Mouse (Mus musculus): ENCODE measurements at regions not wholly inside any gene's neighbourhood (a gene's known extent, or its start where the extent isn't known, plus 50 kb on each side); places are given as distances from the start of the nearest gene placed in this dataset.

- intact Hi-C loops (cut with DNase I) = no loop called here
- no peak for DNase-seq (ENCODE audit: extremely low spot score in 1 of 2, low spot score in 2 of 2)
Measured at GRCm38 (mm10) chr6:147686927-147687326, 211.3 kb downstream of the Ccdc91 start.

- DNase-seq (ENCODE audit: extremely low spot score in 1 of 2, low spot score in 2 of 2) = no peak
- intact Hi-C loops (cut with DNase I) = no loop called here
Measured at GRCm38 (mm10) chr6:147698255-147698654, 222.6 kb downstream of the Ccdc91 start.

DNA sequence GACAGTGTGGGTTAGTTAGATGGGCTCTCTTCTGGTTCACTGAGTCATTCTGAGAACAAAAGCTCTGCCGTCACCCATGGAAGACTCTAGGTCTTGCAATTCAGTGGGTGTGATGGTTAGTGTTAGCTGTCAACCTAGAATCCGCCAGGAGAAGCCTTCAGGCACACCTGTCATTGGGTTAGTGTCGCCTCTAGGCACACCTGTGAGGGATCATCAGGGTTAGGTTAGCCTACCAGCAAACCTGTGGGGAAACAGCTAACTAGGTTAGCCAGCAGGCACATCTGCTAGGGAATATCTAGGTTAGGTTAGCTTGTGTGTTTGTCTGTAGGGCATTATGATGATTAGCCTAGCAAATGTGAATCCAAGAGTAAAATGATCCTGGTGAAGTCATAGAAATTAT is 223.8 kb downstream of the Ccdc91 start:
- intact Hi-C loops (cut with DNase I) = no loop called here
- DNase-seq (ENCODE audit: extremely low spot score in 1 of 2, low spot score in 2 of 2) = no peak

- intact Hi-C loops (cut with DNase I) = no loop called here
- DNase-seq (ENCODE audit: extremely low spot score in 1 of 2, low spot score in 2 of 2) = no peak
Measured at GRCm38 (mm10) chr6:147700629-147701028, 225.0 kb downstream of the Ccdc91 start.

- intact Hi-C loops (cut with DNase I) = no loop called here
- no peak for DNase-seq (ENCODE audit: extremely low spot score in 1 of 2, low spot score in 2 of 2)
Measured at GRCm38 (mm10) chr6:147701956-147702355, 226.3 kb downstream of the Ccdc91 start.

GRCm38 (mm10) chr6:147704297-147704696 is 228.7 kb downstream of the Ccdc91 start:
- intact Hi-C loops (cut with DNase I) = no loop called here
- no peak for DNase-seq (ENCODE audit: extremely low spot score in 1 of 2, low spot score in 2 of 2)

DNA sequence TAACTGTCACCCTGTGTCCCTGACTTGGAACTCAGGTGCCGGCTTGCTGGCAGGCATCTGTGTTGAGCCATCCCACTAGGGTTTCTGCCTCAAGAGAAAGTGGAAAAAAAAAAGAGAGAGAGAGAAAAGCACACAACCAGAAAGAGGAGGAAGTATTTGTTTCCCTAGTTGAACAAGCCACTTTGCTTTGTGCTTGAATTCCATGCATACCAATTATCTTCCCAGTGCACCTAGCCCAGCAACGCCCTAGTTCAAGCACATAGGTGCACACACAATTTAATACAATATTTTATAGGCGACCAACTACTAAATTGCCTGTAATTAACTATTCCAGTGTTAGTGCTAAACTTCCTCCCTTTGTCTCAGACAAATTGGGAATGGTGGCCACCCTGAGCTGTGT is 230.3 kb downstream of the Ccdc91 start:
- intact Hi-C loops (cut with DNase I) = no loop called here
- DNase-seq (ENCODE audit: extremely low spot score in 1 of 2, low spot score in 2 of 2) = no peak

DNA sequence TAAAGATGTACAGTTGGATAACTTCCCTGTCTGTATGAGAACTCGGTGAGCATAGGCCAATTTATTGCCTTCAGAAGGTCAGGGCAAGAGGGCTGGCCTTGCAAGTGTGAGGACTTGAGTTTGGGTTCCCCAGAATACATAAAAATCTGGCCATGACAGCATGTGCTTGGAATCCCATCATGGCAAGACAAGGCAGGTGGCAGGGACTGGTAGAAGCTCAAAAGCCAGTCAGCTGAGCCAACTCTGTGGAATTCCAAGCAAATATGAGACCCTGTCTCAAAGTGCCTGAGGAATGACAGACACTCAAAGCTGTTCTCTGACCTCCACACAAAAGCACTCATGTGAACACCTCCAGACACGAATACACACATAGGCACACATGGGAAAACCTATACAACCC is 231.1 kb downstream of the Ccdc91 start:
- DNase-seq (ENCODE audit: extremely low spot score in 1 of 2, low spot score in 2 of 2) = no peak
- intact Hi-C loops (cut with DNase I) = no loop called here

- intact Hi-C loops (cut with DNase I) = no loop called here
Measured at GRCm38 (mm10) chr6:147718052-147718712, 242.6 kb downstream of the Ccdc91 start.

DNA sequence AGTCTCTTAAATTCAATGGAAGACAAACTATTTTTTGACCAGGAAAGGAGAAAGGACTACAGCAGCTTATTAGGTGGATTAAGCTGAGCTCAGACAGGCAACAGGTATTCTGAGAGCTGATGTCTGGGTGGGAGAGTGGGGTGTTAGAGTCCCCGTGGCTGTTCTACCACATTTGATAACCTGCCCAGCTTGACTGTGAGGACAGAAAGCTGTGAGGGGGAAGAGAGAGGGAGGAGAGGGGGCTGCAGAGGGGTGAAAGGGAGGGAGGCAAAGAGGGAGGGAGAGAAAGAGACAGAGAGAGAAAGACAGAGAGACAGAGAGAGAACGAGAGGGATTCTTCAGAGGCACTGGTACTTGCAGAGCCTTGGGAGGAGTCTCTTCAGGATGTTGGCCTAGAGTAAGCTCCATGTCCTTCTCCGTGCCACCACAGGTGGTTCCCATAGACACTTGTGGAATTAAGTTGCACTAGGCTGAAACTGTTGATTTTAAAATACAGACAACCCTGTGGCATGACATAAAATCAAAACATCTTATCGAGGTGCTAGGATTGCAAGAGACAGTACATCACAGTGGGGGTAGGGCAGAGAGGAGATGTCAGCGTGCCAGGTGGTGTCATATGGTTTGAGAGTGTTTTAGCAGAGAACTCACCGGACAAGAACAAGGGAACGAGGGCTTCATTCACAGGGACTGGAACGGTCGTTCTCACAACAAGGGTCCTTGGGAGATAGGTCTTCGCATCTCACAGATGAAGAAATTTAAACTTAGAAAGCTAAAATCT is 243.3 kb downstream of the Ccdc91 start:
- no peak for DNase-seq (ENCODE audit: extremely low spot score in 1 of 2, low spot score in 2 of 2)
- intact Hi-C loops (cut with DNase I) = no loop called here

More at GRCm38 (mm10) chr6:147718052-147718712, 242.6 kb downstream of the Ccdc91 start:
- DNase-seq (ENCODE audit: extremely low spot score in 1 of 2, low spot score in 2 of 2) = peak; percentile 41 to 47

- DNase-seq (ENCODE audit: extremely low spot score in 1 of 2, low spot score in 2 of 2) = no peak
- intact Hi-C loops (cut with DNase I) = no loop called here
Measured at GRCm38 (mm10) chr6:147719539-147719938, 243.9 kb downstream of the Ccdc91 start.

- intact Hi-C loops (cut with DNase I) = no loop called here
- no peak for DNase-seq (ENCODE audit: extremely low spot score in 1 of 2, low spot score in 2 of 2)
Measured at GRCm38 (mm10) chr6:147723336-147723735, 247.7 kb downstream of the Ccdc91 start.

DNA sequence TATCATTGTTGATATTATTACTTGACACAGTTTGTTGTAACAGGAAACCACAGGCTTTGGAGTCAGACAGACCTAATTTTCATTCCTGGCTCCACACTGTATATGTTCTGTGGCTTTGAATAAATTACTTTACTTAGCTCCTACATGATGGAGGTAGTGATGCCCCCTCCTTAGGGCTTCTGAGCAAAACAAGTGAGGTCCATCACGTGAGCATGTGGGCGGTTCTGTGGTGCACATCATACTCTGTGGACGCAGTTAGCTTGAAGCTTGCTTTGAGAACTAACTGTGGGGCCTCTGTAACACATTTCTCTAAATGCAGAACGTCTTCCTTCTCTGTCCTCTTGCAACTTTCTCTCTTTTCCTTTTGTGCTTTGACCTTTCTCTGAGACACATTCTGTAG is 251.4 kb downstream of the Ccdc91 start:
- no peak for DNase-seq (ENCODE audit: extremely low spot score in 1 of 2, low spot score in 2 of 2)
- intact Hi-C loops (cut with DNase I) = no loop called here

DNA sequence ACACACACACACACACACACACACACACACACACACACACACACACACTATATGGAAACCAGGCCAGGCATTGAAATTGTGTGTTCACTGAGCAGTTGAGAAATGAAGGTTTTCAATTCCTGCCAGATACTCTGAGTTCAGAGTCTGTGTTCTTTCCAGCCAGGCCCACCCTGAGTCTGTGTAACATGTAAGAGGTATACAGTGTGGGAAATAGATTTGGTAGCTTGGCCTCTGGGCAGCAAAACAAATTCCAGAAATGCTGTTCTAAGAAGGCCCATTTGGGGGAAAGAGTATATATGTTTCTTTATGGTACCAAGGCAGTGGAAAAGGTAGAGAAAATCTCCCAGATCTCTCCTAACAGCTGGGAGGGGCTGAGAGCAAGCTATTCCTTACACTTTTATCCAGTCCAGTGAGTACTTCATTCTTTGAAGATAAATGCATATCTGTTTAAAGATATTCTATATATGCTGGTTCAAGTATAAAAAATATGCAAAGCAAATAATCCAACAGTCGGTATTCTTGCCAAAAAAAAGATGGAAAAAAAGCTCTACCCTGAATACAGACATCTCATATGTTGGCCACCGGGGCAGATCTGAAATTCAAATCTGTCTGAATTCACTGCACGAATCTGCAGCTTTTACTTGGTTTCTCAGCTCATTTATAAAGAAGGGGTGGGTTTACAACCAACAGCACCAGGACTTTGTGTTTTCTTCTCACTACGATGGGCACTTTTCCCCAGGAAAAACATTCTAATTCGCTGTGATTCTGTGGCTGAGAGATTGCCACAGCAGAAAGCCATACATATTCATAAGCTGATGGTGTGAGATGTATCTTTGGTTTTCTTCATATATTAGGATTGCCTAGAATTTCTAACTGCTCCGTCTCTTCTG is 252.3 kb downstream of the Ccdc91 start:
- DNase-seq (ENCODE audit: extremely low spot score in 1 of 2, low spot score in 2 of 2) = peak in 1 of 2 experiments; percentile 60
- intact Hi-C loops (cut with DNase I) = no loop called here

DNA sequence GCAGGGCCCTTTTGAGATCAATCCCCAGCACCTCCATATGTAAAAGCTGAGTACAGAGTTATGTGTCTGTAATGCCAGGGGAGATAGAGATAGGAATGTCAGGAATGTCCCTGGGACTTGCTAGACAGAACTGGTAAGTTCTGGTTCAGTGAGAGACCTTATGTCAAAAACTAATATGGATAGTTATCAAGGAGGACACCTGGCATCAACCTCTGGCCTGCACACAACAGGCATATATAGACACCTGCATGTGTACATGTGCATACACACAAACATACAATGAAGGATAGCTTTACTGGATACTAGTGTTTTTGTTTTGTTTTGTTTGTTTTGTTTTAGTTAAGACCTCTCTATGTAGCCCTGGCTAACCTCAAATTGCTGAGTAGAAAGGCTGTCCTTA is 254.1 kb downstream of the Ccdc91 start:
- intact Hi-C loops (cut with DNase I) = no loop called here
- DNase-seq (ENCODE audit: extremely low spot score in 1 of 2, low spot score in 2 of 2) = no peak

DNA sequence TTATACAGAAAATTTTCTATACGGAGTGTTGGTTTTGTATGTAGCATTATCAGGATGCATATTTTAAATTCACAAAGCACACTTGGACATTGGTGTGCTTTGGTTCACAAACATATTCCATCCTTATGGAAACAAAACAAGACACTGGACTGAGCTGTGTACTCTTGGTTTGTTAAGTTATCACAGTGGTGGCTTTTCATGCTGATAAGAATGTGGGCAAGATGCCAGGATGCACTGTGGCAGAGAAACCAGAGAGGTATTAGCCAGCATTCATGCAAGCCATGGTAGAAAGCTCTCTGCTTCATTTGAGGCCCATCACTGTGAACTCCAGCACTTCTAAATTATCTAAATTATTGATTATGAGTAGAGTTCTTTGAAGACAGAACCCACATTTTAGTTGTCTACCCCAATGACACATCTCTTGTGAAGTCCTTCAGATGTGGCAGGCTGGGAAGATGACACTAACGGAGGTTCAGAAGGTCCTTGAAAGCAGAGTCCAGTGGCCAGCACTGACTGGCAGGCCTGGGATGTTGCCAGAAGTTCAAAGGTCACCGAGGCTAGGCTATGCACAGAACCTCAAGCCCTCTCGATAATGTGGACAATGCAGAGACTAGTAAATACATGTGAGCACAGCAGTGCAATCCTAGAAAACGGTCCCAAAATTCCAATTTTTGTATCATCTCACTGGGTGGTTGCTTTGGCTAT is 263.1 kb downstream of the Ccdc91 start:
- intact Hi-C loops (cut with DNase I) = no loop called here
- no peak for DNase-seq (ENCODE audit: extremely low spot score in 1 of 2, low spot score in 2 of 2)

- intact Hi-C loops (cut with DNase I) = no loop called here
- no peak for DNase-seq (ENCODE audit: extremely low spot score in 1 of 2, low spot score in 2 of 2)
Measured at GRCm38 (mm10) chr6:147741446-147741845, 265.8 kb downstream of the Ccdc91 start.

GRCm38 (mm10) chr6:147744081-147744480 is 268.5 kb downstream of the Ccdc91 start:
- no peak for DNase-seq (ENCODE audit: extremely low spot score in 1 of 2, low spot score in 2 of 2)
- intact Hi-C loops (cut with DNase I) = no loop called here

- DNase-seq (ENCODE audit: extremely low spot score in 1 of 2, low spot score in 2 of 2) = no peak
- intact Hi-C loops (cut with DNase I) = no loop called here
Measured at GRCm38 (mm10) chr6:147745690-147746089, 270.1 kb downstream of the Ccdc91 start.

All from left cerebral cortex, postnatal 10 days (tissue).